Mouse (Mus musculus) E14TG2a.4 (cell line): Measurements from ENCODE around the gene Serping1.

ENCODE experiments used
- CTCF ChIP-seq: conservative IDR thresholded peaks from 2 replicates; pipeline ENCODE4 v1.5.1; 2014; ENCODE audit warnings: low read length
- NANOG ChIP-seq: IDR thresholded peaks from 2 replicates; pipeline ENCODE4 v1.6.1; 2014; ENCODE audit warnings: borderline replicate concordance, low read length, mixed read lengths
- POU5F1 ChIP-seq: IDR thresholded peaks from 2 replicates; pipeline ENCODE4 v1.6.1; 2014; ENCODE audit warnings: low read length, borderline replicate concordance

DNA sequence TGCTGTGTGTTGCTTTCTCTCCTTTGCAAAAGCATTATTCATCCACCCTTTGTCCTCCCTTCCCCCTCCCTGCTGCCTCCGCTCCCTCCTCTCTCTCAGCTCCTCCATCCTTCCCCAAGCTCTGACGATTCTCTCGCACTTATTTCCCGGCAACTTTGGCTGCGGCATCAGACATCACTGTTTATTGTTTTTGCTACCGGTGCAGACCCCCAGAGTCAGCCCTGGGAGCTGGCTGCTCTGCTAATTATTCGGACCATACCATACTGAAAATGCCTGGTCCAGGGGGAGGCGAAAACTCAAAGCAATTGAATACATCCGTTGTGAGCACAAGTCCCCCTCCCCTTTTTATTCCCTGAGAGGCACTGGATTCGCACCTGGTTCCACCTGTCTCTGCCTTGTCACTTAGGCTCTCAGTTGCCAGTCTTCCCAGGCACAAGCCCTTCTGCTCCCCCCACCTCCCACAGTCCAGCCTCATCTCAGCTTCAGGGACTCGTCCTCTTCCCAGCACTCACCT lies 40.8 kb downstream of the Serping1 start:
- TF ChIP-seq CTCF (no peak), NANOG (no peak), POU5F1 (no peak)
